Mouse (Mus musculus) myocyte (in vitro differentiated cells): Measurements from ENCODE around the gene Akip1. TPM values are rescaled to one million over a fixed set of nuclear protein-coding genes. Genes with fewer than 3 reads are reported as not detected.
A peak's percentile ranks its signal among the peaks of the same experiment; 100 is the strongest.

Experiments used
- H3K27me3 ChIP-seq: one replicate; pipeline ENCODE4 v1.6.1; 2011; ENCODE audit not compliant: control insufficient read depth, insufficient read depth, insufficient read length
- H3K36me3 ChIP-seq: one replicate; pipeline ENCODE4 v1.6.1; 2011; ENCODE audit not compliant: control insufficient read depth, insufficient read depth
- H3K4me2 ChIP-seq: one replicate; pipeline ENCODE4 v1.6.1; 2011; ENCODE audit warnings: low read depth, control low read depth
- H3K4me3 ChIP-seq: one replicate; pipeline ENCODE4 v1.5.1; 2011; ENCODE audit warnings: mild to moderate bottlenecking, control low read depth, moderate library complexity
- H3K79me2 ChIP-seq: one replicate; pipeline ENCODE4 v1.6.1; 2011; ENCODE audit not compliant: control insufficient read depth, insufficient read depth
- H3ac ChIP-seq: one replicate; pipeline ENCODE4 v1.6.1; 2011; ENCODE audit not compliant: control insufficient read depth, insufficient read length
- CEBPB ChIP-seq: IDR thresholded peaks from 2 replicates; pipeline ENCODE4 v1.6.1; 2011; ENCODE audit warnings: mild to moderate bottlenecking, moderate library complexity; ENCODE audit not compliant: poor library complexity, insufficient read depth, severe bottlenecking
- E2F4 ChIP-seq: IDR thresholded peaks from one replicate; pipeline ENCODE4 v1.6.1; 2011; ENCODE audit warnings: mild to moderate bottlenecking, control low read depth, moderate library complexity; ENCODE audit not compliant: insufficient read depth
- MAX ChIP-seq: IDR thresholded peaks from one replicate; pipeline ENCODE4 v1.6.1; 2011; ENCODE audit warnings: low read depth, mild to moderate bottlenecking, control low read depth
- MYOD1 ChIP-seq, 3 experiments: IDR thresholded peaks; one replicate each; pipeline ENCODE4 v1.6.1; 2011; ENCODE audit warnings: control low read depth in 2 of 3, low read depth in 2 of 3, mild to moderate bottlenecking in 2 of 3, moderate library complexity in 1 of 3; ENCODE audit not compliant: insufficient read length in 2 of 3, control insufficient read depth in 1 of 3
- MYOG ChIP-seq, 3 experiments: IDR thresholded peaks; one replicate each; pipeline ENCODE4 v1.6.1; 2011; ENCODE audit warnings: control low read depth in 2 of 3, low read depth in 2 of 3, mild to moderate bottlenecking in 2 of 3; ENCODE audit not compliant: insufficient read length in 2 of 3, control insufficient read depth in 1 of 3, insufficient read depth in 1 of 3
- POLR2A ChIP-seq: IDR thresholded peaks from one replicate; pipeline ENCODE4 v1.6.1; 2011; ENCODE audit warnings: low read depth, mild to moderate bottlenecking, control low read depth, moderate library complexity; ENCODE audit not compliant: insufficient read length
- POLR2AphosphoS2 ChIP-seq: IDR thresholded peaks from one replicate; pipeline ENCODE4 v1.6.1; 2011; ENCODE audit warnings: low read depth, control low read depth; ENCODE audit not compliant: insufficient read length
- REST ChIP-seq: IDR thresholded peaks from one replicate; pipeline ENCODE4 v1.6.1; 2011; ENCODE audit warnings: mild to moderate bottlenecking, control low read depth, moderate library complexity; ENCODE audit not compliant: insufficient read depth, insufficient read length
- SRF ChIP-seq: IDR thresholded peaks from one replicate; pipeline ENCODE4 v1.6.1; 2011; ENCODE audit warnings: low read depth; ENCODE audit not compliant: control insufficient read depth, insufficient read length
- TCF12 ChIP-seq: IDR thresholded peaks from one replicate; pipeline ENCODE4 v1.6.1; 2011; ENCODE audit warnings: mild to moderate bottlenecking, control low read depth; ENCODE audit not compliant: poor library complexity, insufficient read depth, severe bottlenecking
- TCF3 ChIP-seq: IDR thresholded peaks from one replicate; pipeline ENCODE4 v1.6.1; 2011; ENCODE audit warnings: low read depth, control low read depth; ENCODE audit not compliant: insufficient read length
- USF1 ChIP-seq: IDR thresholded peaks from one replicate; pipeline ENCODE4 v1.6.1; 2011; ENCODE audit warnings: low read depth, mild to moderate bottlenecking, control low read depth, moderate library complexity
- polyA plus RNA-seq: library from polyadenylated mRNA; unstranded; fragments of >200 nt; fragmentation: generic; extraction: Trizol; gene quantifications from one replicate; pipeline ENCODE4 v1.2.1, GENCODE M21; 2012; ENCODE audit warnings: missing spikeins

Gene Akip1
- polyA plus RNA-seq, result 17.8 TPM

DNA sequence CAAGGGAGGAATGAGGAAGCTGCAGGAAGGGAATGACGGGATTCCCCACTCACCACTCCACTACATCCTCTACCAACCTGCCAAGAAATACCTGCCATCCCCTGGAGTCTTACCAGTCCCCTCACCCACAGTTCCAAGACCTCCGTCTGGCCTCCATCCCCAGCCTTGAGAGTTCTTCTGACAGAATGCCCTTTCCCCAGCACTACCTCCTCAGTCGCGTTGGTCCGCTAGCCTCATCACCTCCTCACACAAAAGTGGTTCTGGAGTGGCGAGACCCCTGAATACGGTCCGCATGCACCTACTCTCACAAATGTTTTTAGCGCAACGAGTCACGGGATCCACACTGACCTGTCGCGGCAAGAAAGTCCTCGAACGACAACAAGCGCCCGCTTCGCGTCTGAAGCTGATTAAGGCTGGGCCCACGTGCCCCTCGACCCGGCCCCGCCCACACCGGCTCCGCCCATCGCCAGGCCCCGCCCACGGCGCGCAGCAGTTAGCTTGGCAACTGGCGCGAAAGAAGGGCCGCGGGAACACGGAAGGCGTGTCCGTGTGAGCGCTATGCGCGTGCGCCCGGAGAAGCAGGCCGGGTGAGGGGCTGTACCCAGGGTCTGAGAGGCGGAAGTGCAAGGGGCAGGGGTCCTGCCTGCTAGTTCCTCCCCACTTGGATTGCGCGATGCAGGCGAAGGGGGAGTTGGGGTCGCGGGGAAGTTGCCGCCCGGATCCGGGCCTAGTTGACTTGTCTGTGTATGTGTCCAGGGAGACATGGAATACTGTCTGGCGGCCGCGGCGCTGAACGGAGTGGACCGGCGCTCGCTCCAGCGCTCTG lies at the start of gene Akip1, which contains the start of gene St5:
Gene Akip1, plus strand, starts transcription at position 501 of the 826 bp plus-strand sequence.
Gene St5, minus strand, starts transcription at position 416 of the 826 bp plus-strand sequence.
- no peak for TF ChIP-seq CEBPB
- no peak for TF ChIP-seq SRF
- TF ChIP-seq POLR2A, result peak; percentile 63
- TF ChIP-seq E2F4, result no peak
- TF ChIP-seq REST, result no peak
- no peak for TF ChIP-seq TCF12
- no peak for TF ChIP-seq MYOD1 (IDR thresholded peaks at IDR 0.05; ENCODE audit: control insufficient read depth in 1 of 3, insufficient read length in 2 of 3, low read depth in 2 of 3)
- TF ChIP-seq USF1, result no peak
- TF ChIP-seq POLR2AphosphoS2, result no peak
- Histone ChIP-seq H3ac (no peak within 1 kb of the TSS), H3K36me3 (no peaks in the 10 kb centered on the region), H3K27me3 (no peaks in the 10 kb centered on the region), H3K79me2 (no peaks in the 10 kb centered on the region), H3K4me3 (peak within 1 kb of the TSS; percentile 27), H3K4me2 (peak within 1 kb of the TSS; percentile 58)

- Histone ChIP-seq H3ac (no peak overlapping the region), H3K36me3 (no peaks in the 10 kb centered on the region), H3K4me2 (no peak overlapping the region), H3K27me3 (no peaks in the 10 kb centered on the region), H3K4me3 (no peak overlapping the region), H3K79me2 (peaks cover 91% of the 10 kb centered on the region)
- no peak for TF ChIP-seq TCF12
- no peak for TF ChIP-seq SRF
- TF ChIP-seq MAX, result no peak
- TF ChIP-seq MYOG (IDR thresholded peaks at IDR 0.05; ENCODE audit: control insufficient read depth in 1 of 3, insufficient read depth in 1 of 3, insufficient read length in 2 of 3, low read depth in 2 of 3), result no peak
- no peak for TF ChIP-seq POLR2A
- no peak for TF ChIP-seq MYOD1 (IDR thresholded peaks at IDR 0.05; ENCODE audit: control insufficient read depth in 1 of 3, insufficient read length in 2 of 3, low read depth in 2 of 3)
- TF ChIP-seq E2F4, result no peak
- TF ChIP-seq CEBPB, result no peak
- TF ChIP-seq USF1, result no peak
- TF ChIP-seq REST, result no peak
- no peak for TF ChIP-seq TCF3
- no peak for TF ChIP-seq POLR2AphosphoS2
Observed at GRCm38 (mm10) chr7:109654871-109655270, 48.6 kb upstream of the Akip1 start.

DNA sequence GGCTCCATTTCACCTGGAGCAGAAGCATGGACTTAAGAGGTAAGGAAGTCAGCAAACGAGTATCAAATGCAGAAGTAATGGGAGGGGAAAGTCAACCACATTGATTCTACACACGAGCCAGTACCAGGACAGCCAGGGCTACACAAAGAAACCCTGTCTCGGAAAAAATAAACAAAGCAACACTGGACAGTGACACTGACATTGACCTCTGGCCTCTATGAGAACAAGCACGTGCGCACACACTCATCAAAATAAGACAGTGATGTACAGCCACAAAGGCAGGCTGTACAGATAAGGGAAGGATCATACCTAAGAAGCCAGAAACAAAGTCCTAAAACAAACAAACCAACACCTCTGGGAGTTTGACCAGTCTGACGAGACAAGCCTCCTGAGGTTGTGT lies 45.6 kb upstream of the Akip1 start:
- H3K4me2 ChIP-seq, result no peak overlapping the region
- no peaks in the 10 kb centered on the region for H3K27me3 ChIP-seq
- H3ac ChIP-seq, result no peak overlapping the region
- no peak overlapping the region for H3K4me3 ChIP-seq
- TF ChIP-seq MYOG (IDR thresholded peaks at IDR 0.05; ENCODE audit: control insufficient read depth in 1 of 3, insufficient read depth in 1 of 3, insufficient read length in 2 of 3, low read depth in 2 of 3) (no peak), E2F4 (no peak), POLR2A (no peak), SRF (no peak), TCF12 (no peak), MYOD1 (IDR thresholded peaks at IDR 0.05; ENCODE audit: control insufficient read depth in 1 of 3, insufficient read length in 2 of 3, low read depth in 2 of 3) (no peak), TCF3 (no peak), USF1 (no peak), MAX (no peak), CEBPB (no peak), POLR2AphosphoS2 (no peak), REST (no peak)
- H3K79me2 ChIP-seq, result peaks cover 95% of the 10 kb centered on the region
- peaks cover 6% of the 10 kb centered on the region for H3K36me3 ChIP-seq

DNA sequence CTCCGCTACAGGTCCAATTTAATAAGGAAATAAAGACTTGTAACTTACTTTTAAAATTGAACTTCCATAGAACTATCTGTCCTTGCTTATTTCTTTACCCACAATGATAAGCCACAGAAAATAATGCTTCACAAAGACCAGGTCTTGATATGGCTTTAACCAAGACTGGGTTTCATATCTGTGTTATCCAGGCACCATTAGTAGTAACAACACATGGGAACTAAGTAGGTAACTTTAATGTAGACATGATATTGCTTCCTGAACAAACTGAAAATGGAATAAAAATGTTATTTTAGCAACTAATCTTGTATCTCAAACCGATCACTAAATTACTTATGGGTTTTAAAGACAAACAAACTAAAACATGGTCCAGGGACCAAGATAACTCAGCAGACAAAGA lies 44.2 kb upstream of the Akip1 start:
- no peak for TF ChIP-seq MYOG (IDR thresholded peaks at IDR 0.05; ENCODE audit: control insufficient read depth in 1 of 3, insufficient read depth in 1 of 3, insufficient read length in 2 of 3, low read depth in 2 of 3)
- TF ChIP-seq REST, result no peak
- no peak for TF ChIP-seq MAX
- no peak for TF ChIP-seq E2F4
- TF ChIP-seq SRF, result no peak
- no peak for TF ChIP-seq POLR2AphosphoS2
- no peak for TF ChIP-seq USF1
- TF ChIP-seq MYOD1 (IDR thresholded peaks at IDR 0.05; ENCODE audit: control insufficient read depth in 1 of 3, insufficient read length in 2 of 3, low read depth in 2 of 3), result no peak
- no peak for TF ChIP-seq CEBPB
- TF ChIP-seq TCF12, result no peak
- TF ChIP-seq TCF3, result no peak
- no peak for TF ChIP-seq POLR2A
- Histone ChIP-seq H3ac (no peak overlapping the region), H3K4me3 (no peak overlapping the region), H3K27me3 (no peaks in the 10 kb centered on the region), H3K4me2 (no peak overlapping the region), H3K36me3 (peaks cover 6% of the 10 kb centered on the region), H3K79me2 (peaks cover 99% of the 10 kb centered on the region)
